Mouse (Mus musculus) ovary, postnatal 10 days (tissue): ENCODE results near the gene Klk1b5.
"Not testable (repeated sequence)": the region's sequence is repeated elsewhere in the genome, so short reads cannot be mapped to it uniquely, and the experiment has no call there.

Experiments used
- DNase-seq: peaks from one replicate; pipeline ENCODE4 v3.0.0; 2022; ENCODE audit warnings: low spot score

The Klk1b5 gene

GRCm38 (mm10) chr7:44215645-44216044 is at the start of gene Klk1b5:
Klk1b5 (plus strand) TSS chr7:44215945.
- DNase-seq, result no peak

DNA sequence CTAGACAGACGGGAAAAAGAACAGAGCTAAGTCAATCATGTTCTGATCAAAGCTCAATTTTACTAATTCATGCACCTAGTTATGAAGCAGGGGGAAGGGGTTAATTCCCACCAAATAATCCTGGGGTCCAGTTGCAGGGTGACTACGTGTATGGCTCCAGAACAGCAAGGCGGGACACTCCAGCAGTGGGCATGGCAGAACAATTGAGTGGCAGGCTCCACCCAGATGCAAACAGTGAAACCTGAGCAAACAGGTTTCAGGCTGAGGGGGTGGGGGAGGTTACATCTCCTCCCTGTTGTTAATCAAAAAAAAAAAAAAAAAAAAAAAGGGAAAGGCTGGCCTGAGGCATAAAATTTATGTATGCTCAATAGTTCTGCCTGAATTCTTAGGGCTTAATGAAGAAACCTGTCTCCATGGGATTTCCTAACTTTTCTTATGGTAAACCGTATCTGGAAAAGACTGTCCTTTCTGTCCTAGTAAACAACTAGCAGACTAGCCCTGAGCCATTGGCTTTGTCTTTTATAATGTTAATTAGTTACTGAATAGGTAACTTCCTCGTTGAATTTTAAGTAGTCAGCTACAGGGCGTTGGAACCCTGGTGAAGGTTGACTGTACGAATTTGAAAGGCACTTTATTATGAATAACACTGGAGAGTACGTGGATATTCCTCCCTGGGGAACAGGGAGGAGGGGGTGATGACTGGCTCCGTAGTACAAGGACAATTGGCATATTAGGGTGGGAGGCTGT is 36.3 kb upstream of the Klk1b5 start:
- no peak for DNase-seq

DNA sequence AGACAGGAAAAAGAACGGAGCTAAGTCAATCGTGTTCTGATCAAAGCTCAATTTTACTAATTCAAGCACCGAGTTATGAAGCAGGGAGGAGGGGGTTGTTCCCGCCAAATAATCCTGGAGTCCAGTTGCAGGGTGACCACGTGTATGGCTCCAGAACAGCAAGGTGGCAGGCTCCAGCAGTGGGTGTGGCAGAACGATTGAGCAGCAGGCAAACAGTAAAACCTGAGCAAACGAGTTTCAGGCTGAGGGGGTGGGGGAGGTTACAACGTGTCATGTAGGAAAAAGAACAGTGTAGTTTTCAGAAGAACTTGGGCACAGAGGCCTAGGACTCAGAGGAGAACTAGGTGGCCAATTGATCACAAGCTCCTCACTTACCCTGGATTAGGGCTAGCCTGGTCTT is 29.2 kb upstream of the Klk1b5 start:
- DNase-seq, result not testable (repeated sequence)

DNA sequence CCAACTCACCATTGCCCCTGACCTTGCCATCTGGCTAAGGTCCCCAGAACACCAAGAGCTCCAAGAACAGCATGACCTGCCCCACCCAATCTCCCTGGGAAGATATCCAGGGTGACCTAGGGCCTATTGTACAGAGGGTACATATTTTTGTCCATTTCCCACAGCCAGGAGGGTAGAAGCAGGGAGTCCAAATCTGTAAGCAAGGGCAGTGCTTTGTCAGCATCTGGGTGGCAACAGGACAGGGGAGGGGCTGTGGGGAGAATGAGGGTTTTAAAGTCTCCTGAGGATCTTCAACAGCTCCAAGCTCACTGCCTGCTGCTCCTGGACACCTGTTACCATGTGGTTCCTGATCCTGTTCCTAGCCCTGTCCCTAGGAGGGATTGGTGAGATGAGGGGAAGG is 27.8 kb upstream of the Klk1b5 start, which contains the start of gene Klk1b24:
TSS of gene Klk1b24 (plus strand) at position 301 of the 400 bp plus-strand sequence.
- not testable (repeated sequence) for DNase-seq

DNA sequence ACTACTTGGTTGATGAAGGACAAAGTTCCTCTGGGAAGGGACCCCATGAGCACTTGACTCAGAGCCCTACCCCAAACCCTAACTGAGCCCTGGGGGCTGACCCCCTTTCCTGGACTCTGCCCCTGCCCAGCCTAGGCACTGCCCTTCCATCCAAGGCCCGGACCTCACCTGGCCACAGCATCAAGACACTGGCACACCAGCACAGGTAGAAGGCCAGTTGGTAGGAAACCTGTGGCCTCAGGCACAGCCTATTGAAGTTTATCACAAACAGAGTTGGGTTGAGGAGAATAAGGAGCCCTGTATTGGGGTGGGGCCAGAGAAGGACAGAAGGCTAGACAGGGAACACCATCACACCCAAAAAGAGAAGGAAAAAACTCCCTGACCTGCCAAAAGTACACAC is 22.3 kb upstream of the Klk1b5 start:
- DNase-seq, result not testable (repeated sequence)

GRCm38 (mm10) chr7:44197891-44198290 is 17.9 kb upstream of the Klk1b5 start, which contains the start of gene Klk1b3:
Klk1b3 (plus strand) TSS chr7:44198191.
- no peak for DNase-seq

DNA sequence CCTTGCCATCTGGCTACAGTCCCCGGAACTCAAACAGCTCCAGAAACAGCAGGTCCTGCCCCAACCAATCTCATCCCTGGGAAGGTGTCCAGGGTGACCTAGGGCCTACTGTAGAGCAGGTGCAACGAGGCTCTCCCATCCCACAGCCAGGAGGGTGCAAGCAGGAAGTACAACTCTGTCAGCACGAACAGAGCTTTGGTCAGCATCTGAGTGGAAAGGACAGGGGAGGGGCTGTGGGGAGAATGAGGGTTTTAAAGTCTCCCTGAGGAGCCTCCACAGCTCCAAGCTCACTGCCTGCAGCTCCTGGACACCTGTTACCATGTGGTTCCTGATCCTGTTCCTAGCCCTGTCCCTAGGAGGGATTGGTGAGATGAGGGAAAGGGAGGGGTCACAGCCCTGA is 8.6 kb upstream of the Klk1b5 start, which contains the start of gene Klk1b4:
TSS of gene Klk1b4 (plus strand) at position 301 of the 400 bp plus-strand sequence.
- DNase-seq, result not testable (repeated sequence)

- DNase-seq, result no peak
Measured at GRCm38 (mm10) chr7:44208307-44208706, 7.4 kb upstream of the Klk1b5 start.

- not testable (repeated sequence) for DNase-seq
Measured at GRCm38 (mm10) chr7:44221601-44222000, 5.9 kb downstream of the Klk1b5 start.

GRCm38 (mm10) chr7:44222335-44222734 is 6.6 kb downstream of the Klk1b5 start:
- DNase-seq, result not testable (repeated sequence)

DNA sequence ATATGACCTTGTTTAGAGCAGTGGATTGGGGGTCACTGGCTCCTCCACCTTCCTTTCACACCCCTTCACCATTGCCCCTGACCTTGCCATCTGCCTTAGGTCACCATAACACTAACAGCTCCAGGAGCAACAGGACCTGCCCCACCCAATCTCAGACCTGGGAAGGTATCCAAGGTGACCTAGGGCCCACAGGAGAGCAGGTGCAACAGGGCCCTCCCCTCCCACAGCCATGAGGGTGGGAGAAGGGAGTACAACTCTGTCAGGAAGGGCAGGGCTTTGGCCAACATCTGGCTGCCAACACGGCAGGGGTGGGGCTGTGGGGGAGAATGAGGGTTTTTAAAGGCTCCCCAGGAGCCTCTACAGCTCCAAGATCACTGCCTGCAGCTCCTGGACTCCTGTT is 9.3 kb downstream of the Klk1b5 start, which contains the start of gene Klk1:
TSS of gene Klk1 (plus strand) at position 285 of the 400 bp plus-strand sequence.
- no peak for DNase-seq

DNA sequence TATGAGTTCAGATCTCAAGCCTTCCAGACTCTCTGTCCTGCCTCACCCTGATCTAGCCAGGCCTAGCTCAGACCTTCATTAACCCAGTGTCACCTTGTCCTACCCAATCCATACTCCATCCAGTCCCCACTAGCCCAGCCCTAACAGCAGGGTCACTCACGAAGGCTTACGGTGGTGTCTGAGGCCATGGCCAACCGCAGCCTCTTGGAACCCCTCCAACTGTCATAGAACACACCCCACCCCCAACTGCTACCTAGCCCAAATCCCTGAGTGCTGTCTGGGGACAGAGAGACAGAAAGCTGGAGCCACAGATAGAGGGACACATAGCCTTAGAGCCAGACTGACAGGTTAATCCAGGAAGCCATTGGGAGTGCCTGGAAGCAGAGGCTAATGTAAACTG is 20.2 kb downstream of the Klk1b5 start, which contains the start of gene Gm36864:
TSS of gene Gm36864 (plus strand) at position 269 of the 400 bp plus-strand sequence.
- DNase-seq, result no peak

GRCm38 (mm10) chr7:44239913-44240312 is 24.2 kb downstream of the Klk1b5 start:
- DNase-seq, result no peak

DNA sequence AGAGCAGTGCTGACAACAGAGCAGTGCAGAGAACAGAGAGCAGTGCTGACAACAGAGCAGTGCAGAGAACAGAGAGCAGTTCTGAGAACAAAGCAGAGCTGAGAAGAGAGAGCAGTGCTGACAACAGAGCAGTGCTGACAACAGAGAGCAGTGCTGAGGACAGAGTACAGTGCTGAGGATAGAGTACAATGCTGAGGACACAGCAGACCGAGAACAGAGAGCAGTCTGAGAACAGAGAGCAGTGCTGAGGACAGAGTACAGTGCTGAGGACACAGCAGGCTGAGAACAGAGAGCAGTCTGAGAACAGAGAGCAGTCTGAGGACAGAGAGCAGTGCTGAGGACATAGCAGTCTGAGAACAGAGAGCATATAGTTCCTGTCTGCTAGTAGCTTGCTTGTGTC is 25.0 kb downstream of the Klk1b5 start:
- no peak for DNase-seq

GRCm38 (mm10) chr7:44241163-44241562 is 25.4 kb downstream of the Klk1b5 start:
- no peak for DNase-seq

DNA sequence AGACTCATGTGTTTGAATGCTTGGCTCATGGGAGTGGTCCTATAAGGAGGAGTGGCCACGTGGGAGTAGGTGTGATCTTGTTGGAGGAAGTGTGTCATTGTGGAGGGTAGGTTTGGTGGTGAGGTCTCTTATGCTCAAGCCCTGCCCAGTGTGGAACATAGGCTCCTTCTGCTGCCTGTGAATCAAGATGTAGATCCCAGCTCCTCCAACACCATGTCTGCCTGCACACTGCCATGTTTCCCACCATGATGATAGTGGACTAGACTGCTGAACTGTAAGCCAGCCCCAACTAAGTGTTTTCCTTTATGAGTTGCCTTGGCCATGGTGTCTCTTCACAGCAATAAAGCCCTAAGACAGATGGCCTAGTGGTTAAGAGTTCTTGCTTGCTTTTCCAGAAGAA is 28.3 kb downstream of the Klk1b5 start:
- DNase-seq, result no peak

DNA sequence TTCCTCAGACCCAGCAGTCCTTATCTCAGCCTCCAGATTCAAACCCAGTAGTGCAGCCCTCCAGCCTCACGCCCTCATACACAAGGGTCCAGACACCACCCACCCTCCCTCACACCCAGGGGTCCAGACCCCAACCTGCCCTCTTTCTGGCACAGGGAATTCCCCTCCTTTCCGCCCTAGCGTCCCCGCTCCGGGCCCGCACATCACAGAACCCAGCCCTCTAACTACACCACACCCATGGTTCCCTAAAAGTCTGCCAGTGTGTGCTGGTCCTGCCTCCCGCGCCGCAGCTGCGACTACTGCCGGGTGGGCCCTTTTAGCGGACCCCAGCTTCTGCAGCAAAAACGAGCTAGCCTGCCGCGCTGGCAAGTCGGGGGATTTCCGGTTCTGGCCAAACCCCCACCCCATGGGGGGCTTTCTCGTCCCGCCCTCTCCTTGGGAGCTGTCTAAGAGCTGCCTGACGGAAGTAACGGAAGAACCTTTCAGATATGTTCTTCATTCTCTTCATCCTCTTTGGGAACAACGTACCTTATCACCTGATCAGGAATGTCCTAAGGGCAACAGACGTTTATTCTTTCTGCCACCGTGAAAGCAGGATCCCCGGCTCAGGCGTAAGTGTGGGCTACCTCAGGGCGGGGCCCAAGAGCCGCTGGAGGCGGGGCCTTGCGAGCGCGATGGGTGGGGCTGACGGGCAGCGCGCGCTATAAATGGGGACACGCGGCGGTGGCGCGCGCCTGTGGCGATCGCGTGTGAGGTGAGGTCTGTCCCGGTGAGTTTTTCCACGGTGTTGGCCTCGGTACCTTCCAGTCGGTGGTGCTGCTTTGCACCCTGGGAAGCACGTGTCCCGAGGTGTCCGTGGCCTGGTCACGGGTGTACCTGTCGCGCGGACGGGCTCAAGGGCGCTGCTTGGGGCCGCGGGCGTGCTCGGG is 30.6 kb downstream of the Klk1b5 start, which contains the start of the genes 1700028J19Rik and 2410002F23Rik:
TSS of gene 1700028J19Rik (minus strand) at position 641 of the 929 bp plus-strand sequence.
TSS of gene 2410002F23Rik (plus strand) at position 668 of the 929 bp plus-strand sequence.
- peak; percentile 88 for DNase-seq

DNA sequence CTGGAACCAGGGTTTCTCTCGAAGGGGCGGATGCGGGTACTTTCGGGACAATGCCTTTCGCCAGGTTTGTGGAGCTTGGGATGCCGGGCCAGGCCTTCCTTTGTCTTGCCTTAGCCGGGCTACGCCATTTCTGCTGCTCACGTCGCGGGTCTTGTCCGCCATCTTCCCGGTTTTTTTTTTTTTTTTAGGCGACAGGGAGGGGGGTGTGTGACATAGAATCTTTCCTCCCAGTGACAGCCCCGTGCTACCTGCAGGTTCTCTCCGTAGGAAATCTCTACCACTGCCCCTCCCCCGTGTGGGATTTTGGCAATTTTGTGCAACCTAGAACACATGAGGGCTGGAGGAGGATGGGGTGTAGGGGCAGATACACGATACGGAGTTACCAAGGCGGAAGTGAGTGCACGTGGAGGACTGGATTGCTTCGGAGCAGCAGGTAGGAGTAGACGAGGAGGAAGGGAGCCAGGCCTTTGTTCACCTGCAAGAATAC is 31.3 kb downstream of the Klk1b5 start:
- no peak for DNase-seq

- DNase-seq, result no peak
Measured at GRCm38 (mm10) chr7:44247971-44248370, 32.2 kb downstream of the Klk1b5 start.

DNA sequence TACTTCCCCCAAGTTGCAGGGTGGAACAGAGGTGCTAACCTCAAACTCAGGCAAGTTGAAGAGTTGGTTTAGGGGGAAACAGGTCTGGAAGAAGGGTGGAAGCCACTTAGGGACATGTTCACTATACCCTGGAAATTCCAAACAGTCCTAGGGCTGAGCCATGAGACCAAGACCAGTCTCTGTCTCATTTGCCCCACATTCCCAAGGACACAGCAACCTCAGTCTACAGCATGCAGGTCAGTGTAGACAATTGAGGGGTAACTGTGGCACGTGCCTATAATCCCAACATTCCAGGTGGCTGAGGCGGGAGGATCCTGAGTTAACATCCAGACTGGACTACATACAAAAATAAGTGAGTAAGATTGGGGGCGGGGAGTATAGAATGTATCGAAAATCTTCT is 33.5 kb downstream of the Klk1b5 start:
- no peak for DNase-seq

DNA sequence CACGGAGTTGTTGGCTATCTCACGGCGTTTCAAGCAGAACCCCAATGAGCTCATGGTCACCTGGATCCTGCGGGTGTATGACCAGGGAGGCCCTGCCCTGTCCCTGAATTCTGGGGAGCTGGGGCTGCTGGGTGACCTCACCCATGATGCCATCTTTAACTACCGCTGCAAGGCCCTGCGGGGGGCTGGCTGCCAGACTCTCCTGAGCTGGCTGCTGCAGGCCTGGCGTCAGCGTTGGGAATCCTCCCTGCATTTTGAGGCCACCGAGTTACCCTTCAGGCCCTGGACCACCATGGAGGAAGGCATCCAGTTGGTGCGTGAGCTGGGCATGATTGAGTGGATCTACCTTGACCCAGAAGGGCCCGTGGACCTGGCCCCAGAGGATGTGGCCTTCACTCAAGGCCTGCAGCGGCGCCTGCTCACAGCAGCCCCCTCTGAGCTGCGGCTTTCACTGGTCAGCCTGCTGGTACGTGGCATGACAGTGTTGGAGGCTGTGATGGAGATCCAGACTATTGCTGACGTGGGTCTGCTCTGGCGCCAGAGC is 35.1 kb downstream of the Klk1b5 start:
- not testable (repeated sequence) for DNase-seq
